Mouse (Mus musculus) kidney, adult 2 months (tissue): ENCODE results near the gene Tap1.

ENCODE experiments used
- CTCF ChIP-seq: fragments of 200-500 bp; conservative IDR thresholded peaks from 2 replicates; pipeline ENCODE4 v1.5.1; 2011; ENCODE audit warnings: low read depth, mild to moderate bottlenecking, control low read depth, low read length, moderate library complexity, mixed read lengths; ENCODE audit not compliant: insufficient read depth, insufficient read length
- POLR2A ChIP-seq: fragments of 200-500 bp; IDR thresholded peaks from one replicate; pipeline ENCODE4 v1.6.1; 2011; ENCODE audit warnings: low read depth, low read length, control low read depth

DNA sequence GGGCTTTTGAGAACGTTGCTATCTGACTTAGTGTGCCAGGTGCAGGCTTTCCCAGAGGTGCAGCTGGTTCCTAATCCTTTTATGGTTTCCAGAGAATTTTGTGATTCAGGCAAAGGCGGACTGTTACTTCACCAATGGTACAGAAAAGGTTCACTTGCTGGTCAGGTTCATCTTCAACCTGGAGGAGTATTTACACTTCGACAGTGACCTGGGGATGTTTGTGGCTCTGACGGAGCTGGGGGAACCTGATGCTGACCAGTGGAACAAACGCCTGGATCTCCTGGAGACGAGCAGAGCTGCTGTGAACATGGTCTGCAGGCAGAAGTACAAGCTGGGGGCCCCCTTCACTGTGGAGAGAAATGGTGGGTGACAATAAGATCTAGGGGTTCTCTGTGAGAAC lies 53.6 kb downstream of the Tap1 start:
- TF ChIP-seq CTCF (no peak), POLR2A (no peak)
